Mouse (Mus musculus) neutrophil, adult 5-6 weeks (primary cell): ENCODE measurements at regions not wholly inside any gene's neighbourhood (a gene's known extent, or its start where the extent isn't known, plus 50 kb on each side); places are given as distances from the start of the nearest gene placed in this dataset.

ENCODE experiments used
- ATAC-seq: fragments of 151-379, 151-347 bp; 2 replicates; pipeline ENCODE4 v1.8.0; 2017; ENCODE audit warnings: mild to moderate bottlenecking, moderate TSS enrichment; ENCODE audit not compliant: insufficient number of reproducible peaks, poor library complexity, low FRiP score, severe bottlenecking; ENCODE audit errors: extremely low read depth

- no peak for ATAC-seq
These were observed 94.0 kb upstream of the Hmcn1 start for GRCm38 (mm10) chr1:151087151-151087660.

- ATAC-seq, result no peak
These were observed 94.4 kb upstream of the Gm47985 start for GRCm38 (mm10) chr1:151087811-151088511.

- no peak for ATAC-seq
These were observed 93.7 kb upstream of the Gm47985 start for GRCm38 (mm10) chr1:151088535-151089125.

- no peak for ATAC-seq
These were observed 90.3 kb upstream of the Gm47985 start for GRCm38 (mm10) chr1:151092035-151092434.

GRCm38 (mm10) chr1:151095344-151096050 lies 86.8 kb upstream of the Gm47985 start:
- no peak for ATAC-seq

GRCm38 (mm10) chr1:151096079-151096478 lies 86.3 kb upstream of the Gm47985 start:
- ATAC-seq, result peak; percentile 60; the same call in 1 of the 2 replicates

GRCm38 (mm10) chr1:151097506-151097905 lies 84.8 kb upstream of the Gm47985 start:
- no peak for ATAC-seq

- ATAC-seq, result no peak
These were observed 83.6 kb upstream of the Gm47985 start for GRCm38 (mm10) chr1:151098763-151099162.

GRCm38 (mm10) chr1:151100565-151101483 lies 81.5 kb upstream of the Gm47985 start:
- no peak for ATAC-seq

GRCm38 (mm10) chr1:151101516-151101915 lies 80.8 kb upstream of the Gm47985 start:
- no peak for ATAC-seq

- no peak for ATAC-seq
These were observed 80.3 kb upstream of the Gm47985 start for GRCm38 (mm10) chr1:151102061-151102460.

GRCm38 (mm10) chr1:151102646-151103391 lies 79.5 kb upstream of the Gm47985 start:
- no peak for ATAC-seq

- ATAC-seq, result no peak
These were observed 78.8 kb upstream of the Gm47985 start for GRCm38 (mm10) chr1:151103522-151104037.

GRCm38 (mm10) chr1:151104346-151104745 lies 78.0 kb upstream of the Gm47985 start:
- ATAC-seq, result no peak

- ATAC-seq, result no peak
These were observed 77.5 kb upstream of the Gm47985 start for GRCm38 (mm10) chr1:151104806-151105205.

- no peak for ATAC-seq
These were observed 77.1 kb upstream of the Gm47985 start for GRCm38 (mm10) chr1:151105251-151105650.

GRCm38 (mm10) chr1:151107401-151107800 lies 74.9 kb upstream of the Gm47985 start:
- no peak for ATAC-seq

GRCm38 (mm10) chr1:151109333-151109732 lies 73.0 kb upstream of the Gm47985 start:
- no peak for ATAC-seq
